Mouse (Mus musculus) liver, postnatal 0 days (tissue): ENCODE measurements at regions not wholly inside any gene's neighbourhood (a gene's known extent, or its start where the extent isn't known, plus 50 kb on each side); places are given as distances from the start of the nearest gene placed in this dataset.

Experiments used
- CTCF ChIP-seq: sonication (generic); IDR thresholded peaks from 2 replicates; pipeline ENCODE4 v1.5.1; 2016; ENCODE audit warnings: antibody characterized with exemption, low read depth
- EP300 ChIP-seq: IDR thresholded peaks from 2 replicates; pipeline ENCODE4 v1.6.1; 2016; ENCODE audit warnings: antibody characterized with exemption, low read depth, mild to moderate bottlenecking

GRCm38 (mm10) chr12:42947961-42948360, 1262.2 kb downstream of the Dnajb9 start:
- TF ChIP-seq CTCF (no peak), EP300 (no peak)
